Mouse (Mus musculus) stomach, postnatal 0 days (tissue): ENCODE results near the gene Ddc.

Experiments
- CTCF ChIP-seq: IDR thresholded peaks from 2 replicates; pipeline ENCODE4 v1.5.1; 2016; ENCODE audit warnings: antibody characterized with exemption, low read depth, mild to moderate bottlenecking, moderate library complexity
- EP300 ChIP-seq: optimal IDR thresholded peaks from 2 replicates; pipeline ENCODE3; 2016; ENCODE audit warnings: antibody characterized with exemption

- no peak for TF ChIP-seq CTCF
- TF ChIP-seq EP300: no peak
These were observed 31.2 kb downstream of the Ddc start for GRCm38 (mm10) chr11:11866696-11867095.
